Mouse (Mus musculus): ENCODE measurements around the gene St6gal1. TPM values are rescaled to one million over a fixed set of nuclear protein-coding genes. Genes with fewer than 3 reads are reported as not detected.

St6gal1 gene
- polyA plus RNA-seq, 1 experiment from 2014 or later: 40.6 TPM

DNA sequence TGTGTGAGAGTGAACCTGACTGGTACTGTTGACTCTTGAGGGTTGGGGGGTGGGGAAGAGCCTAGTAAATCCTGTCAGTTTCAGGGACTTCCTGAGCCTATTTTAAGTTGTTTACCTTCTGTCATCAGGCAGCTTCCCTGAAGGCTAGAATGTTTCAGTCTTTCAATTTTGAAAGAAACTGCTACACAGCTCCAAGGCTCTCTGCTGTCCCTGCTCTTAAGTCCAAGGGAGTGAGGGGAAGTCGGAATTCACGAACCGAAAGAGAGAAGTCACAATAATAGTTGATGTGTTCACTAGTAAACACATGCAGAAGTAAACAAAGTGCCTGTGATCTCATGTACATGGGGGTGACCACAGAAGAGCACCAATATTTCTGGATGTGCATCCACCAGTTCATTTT lies 72.2 kb downstream of the St6gal1 start:
- H3K9ac ChIP-seq: no peak overlapping the region
- no peaks in the 10 kb centered on the region for H3K27me3 ChIP-seq
- H3K4me2 ChIP-seq: no peak overlapping the region
- ATAC-seq (ENCODE audit: low read depth): no peak
- no peaks in the 10 kb centered on the region; the same call in 1 of the 2 replicates for H3K36me3 ChIP-seq
- H3K9me3 ChIP-seq: no peaks in the 10 kb centered on the region
- 92% methylated on average over 3 of the region's 3 CpGs for WGBS
- H3K4me3 ChIP-seq: no peak overlapping the region
- H3K4me1 ChIP-seq (replicated peaks): no peaks in the 10 kb centered on the region
- no peak overlapping the region for H3K27ac ChIP-seq (replicated peaks)

DNA sequence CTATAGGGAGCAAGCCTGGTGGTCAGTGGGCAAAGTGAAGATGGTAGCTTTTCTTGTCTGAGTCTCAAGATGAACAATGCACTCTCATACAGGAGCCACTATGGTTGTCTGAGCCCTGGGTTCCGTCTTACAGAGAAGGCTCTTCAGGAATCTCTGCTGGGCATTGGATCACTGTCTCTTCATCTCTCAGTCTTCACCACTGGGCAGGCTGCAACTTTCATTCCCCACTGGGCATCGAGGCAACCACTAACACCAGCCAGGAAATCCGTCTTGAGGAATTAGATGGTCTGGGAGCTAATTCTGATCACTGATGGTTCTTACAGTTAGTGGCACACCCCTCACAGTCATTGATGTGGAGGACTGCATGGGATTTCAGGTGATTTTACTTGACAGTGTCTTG lies 73.9 kb downstream of the St6gal1 start:
- no peak for ATAC-seq (ENCODE audit: low read depth)
- Histone ChIP-seq H3K27me3 (no peaks in the 10 kb centered on the region), H3K27ac (replicated peaks) (no peak overlapping the region), H3K36me3 (no peaks in the 10 kb centered on the region; the same call in 1 of the 2 replicates), H3K4me2 (no peak overlapping the region), H3K4me1 (replicated peaks) (peaks cover 7% of the 10 kb centered on the region; the same call in 1 of the 2 replicates), H3K9ac (no peak overlapping the region), H3K9me3 (no peaks in the 10 kb centered on the region), H3K4me3 (no peak overlapping the region)
- WGBS: 92% methylated on average over 3 of the region's 3 CpGs

- Histone ChIP-seq H3K4me2 (no peak overlapping the region), H3K4me1 (replicated peaks) (peaks cover 11% of the 10 kb centered on the region; the same call in 1 of the 2 replicates), H3K4me3 (no peak overlapping the region), H3K27ac (replicated peaks) (no peak overlapping the region), H3K9me3 (no peaks in the 10 kb centered on the region), H3K27me3 (no peaks in the 10 kb centered on the region), H3K9ac (no peak overlapping the region), H3K36me3 (no peaks in the 10 kb centered on the region; the same call in 1 of the 2 replicates)
- ATAC-seq (ENCODE audit: low read depth): no peak
- WGBS: 96% methylated on average over 3 of the region's 3 CpGs
These were observed 74.4 kb downstream of the St6gal1 start for GRCm38 (mm10) chr16:23298911-23299310.

- no peaks in the 10 kb centered on the region for H3K9me3 ChIP-seq
- no peak overlapping the region for H3K4me3 ChIP-seq
- no peak overlapping the region for H3K9ac ChIP-seq
- no peaks in the 10 kb centered on the region; the same call in 1 of the 2 replicates for H3K36me3 ChIP-seq
- no peak for ATAC-seq (ENCODE audit: low read depth)
- peaks cover 11% of the 10 kb centered on the region; the same call in 1 of the 2 replicates for H3K4me1 ChIP-seq (replicated peaks)
- H3K27ac ChIP-seq (replicated peaks): no peak overlapping the region
- no peaks in the 10 kb centered on the region for H3K27me3 ChIP-seq
- no peak overlapping the region for H3K4me2 ChIP-seq
- 90% methylated on average over 7 of the region's 7 CpGs for WGBS
These were observed 75.6 kb downstream of the St6gal1 start for GRCm38 (mm10) chr16:23299904-23300740.

DNA sequence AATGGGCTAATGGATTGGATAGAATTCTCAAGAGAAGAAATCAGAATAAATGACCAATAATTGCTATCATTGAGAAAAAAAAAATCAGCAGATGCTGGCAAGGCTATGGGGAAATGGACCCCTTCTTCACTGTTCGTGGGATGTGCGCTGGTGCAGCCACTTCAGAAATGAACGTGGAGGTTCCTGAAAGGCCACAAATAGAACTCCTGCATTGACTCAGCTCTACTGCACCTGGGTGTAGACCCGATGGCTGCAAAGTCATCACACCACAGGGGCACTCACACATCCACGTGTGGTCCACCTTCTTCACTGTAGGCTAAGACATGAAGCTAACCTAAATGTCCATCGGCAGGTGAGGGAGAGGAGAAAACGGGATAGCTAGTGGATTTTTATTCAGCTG lies 77.2 kb downstream of the St6gal1 start:
- H3K36me3 ChIP-seq: no peaks in the 10 kb centered on the region; the same call in 1 of the 2 replicates
- H3K4me3 ChIP-seq: no peak overlapping the region
- peaks cover 20% of the 10 kb centered on the region for H3K4me1 ChIP-seq (replicated peaks)
- H3K27me3 ChIP-seq: no peaks in the 10 kb centered on the region
- no peak overlapping the region for H3K4me2 ChIP-seq
- no peak overlapping the region for H3K9ac ChIP-seq
- H3K27ac ChIP-seq (replicated peaks): no peak overlapping the region
- no peak for ATAC-seq (ENCODE audit: low read depth)
- WGBS: 87% methylated on average over 7 of the region's 7 CpGs
- no peaks in the 10 kb centered on the region for H3K9me3 ChIP-seq

GRCm38 (mm10) chr16:23305830-23306623 lies 81.5 kb downstream of the St6gal1 start:
- peak overlapping the region; percentile 33; the same call in 1 of the 2 replicates for H3K27ac ChIP-seq (replicated peaks)
- peak; percentile 63; the same call in 1 of the 2 replicates for ATAC-seq (ENCODE audit: low read depth)

DNA sequence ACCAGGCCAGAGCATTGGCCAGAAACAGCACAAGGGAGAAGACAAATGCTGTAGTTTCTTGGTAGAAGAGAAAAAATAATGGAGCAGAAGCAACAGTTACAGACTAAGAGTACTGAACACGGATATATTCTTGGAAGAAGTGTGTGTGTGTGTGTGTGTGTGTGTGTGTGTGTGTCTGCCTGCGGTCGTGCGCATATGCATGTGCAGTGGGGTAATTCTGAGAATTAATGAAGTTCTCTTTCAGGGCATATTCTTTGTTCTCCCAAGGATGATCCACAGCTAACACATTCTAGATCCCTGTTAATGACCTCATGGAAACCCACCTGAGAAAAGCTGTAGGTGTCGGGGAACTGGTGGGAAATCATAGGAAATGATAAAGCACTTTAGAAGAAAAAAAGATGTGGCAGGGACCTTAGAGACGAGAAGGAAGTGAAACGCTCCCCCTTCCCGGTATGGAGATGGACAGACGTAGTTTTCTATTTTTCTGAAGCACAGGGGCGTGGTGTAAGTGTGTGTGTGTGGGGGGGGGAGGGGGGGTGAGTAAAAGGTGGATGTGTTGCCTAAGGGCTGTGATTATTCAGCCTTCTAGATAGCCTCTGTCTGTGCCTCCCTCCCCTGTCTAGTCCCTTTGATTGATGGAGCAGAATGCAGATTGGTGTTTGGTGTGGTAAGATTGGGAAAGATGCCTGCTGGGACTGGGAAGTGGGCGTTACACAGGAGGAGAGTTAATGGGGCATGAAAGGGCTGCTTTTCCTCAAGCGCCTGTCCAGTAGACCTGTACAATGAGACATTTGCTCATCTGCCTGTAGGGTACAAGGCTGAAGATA lies 82.8 kb downstream of the St6gal1 start:
- Histone ChIP-seq H3K27me3 (no peaks in the 10 kb centered on the region), H3K4me2 (no peak overlapping the region), H3K36me3 (no peaks in the 10 kb centered on the region), H3K4me1 (replicated peaks) (peaks cover 43% of the 10 kb centered on the region), H3K27ac (replicated peaks) (0 out of 2 replicates have a peak overlapping the region, but pooled peaks have one; percentile 28), H3K4me3 (no peak overlapping the region), H3K9me3 (no peaks in the 10 kb centered on the region), H3K9ac (no peak overlapping the region)
- 38% methylated on average over 12 of the region's 12 CpGs for WGBS
- peak; percentile 54 for ATAC-seq (ENCODE audit: low read depth)

More at GRCm38 (mm10) chr16:23305830-23306623, 81.5 kb downstream of the St6gal1 start:
- no peak overlapping the region for H3K4me2 ChIP-seq
- no peaks in the 10 kb centered on the region for H3K36me3 ChIP-seq
- H3K9me3 ChIP-seq: no peaks in the 10 kb centered on the region
- no peaks in the 10 kb centered on the region for H3K27me3 ChIP-seq
- peaks cover 43% of the 10 kb centered on the region for H3K4me1 ChIP-seq (replicated peaks)
- no peak overlapping the region for H3K9ac ChIP-seq
- WGBS: 63% methylated on average over 10 of the region's 10 CpGs
- no peak overlapping the region for H3K4me3 ChIP-seq

DNA sequence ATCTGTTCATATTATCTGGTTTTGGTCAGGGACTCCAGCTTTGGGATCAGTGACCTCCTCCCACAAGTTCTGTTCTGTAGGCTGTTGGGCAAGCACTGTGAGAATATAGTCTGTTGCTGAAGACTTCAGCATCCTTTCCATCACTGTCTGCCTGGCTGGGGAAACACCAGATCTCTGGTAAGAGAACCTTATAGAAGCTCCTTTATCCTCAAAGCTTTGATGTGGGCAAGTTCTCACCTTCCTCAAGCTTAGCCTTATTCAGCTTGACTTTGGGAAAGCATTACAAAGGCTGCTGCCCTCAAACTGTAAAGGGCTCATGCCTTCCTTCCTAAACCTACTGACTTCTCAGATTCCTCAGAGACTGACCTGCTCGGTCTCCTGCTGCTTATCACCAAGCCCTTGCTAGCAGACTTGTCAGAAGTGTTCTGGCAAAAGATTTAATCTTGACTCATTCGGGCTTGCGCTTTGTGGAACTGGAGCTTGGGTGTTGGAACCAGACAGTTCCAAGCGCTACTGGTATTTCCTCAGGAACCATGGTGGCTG lies 83.5 kb downstream of the St6gal1 start:
- Histone ChIP-seq H3K4me1 (replicated peaks) (peaks cover 40% of the 10 kb centered on the region), H3K27ac (replicated peaks) (0 out of 2 replicates have a peak overlapping the region, but pooled peaks have one; percentile 38), H3K4me2 (no peak overlapping the region), H3K36me3 (no peaks in the 10 kb centered on the region), H3K27me3 (no peaks in the 10 kb centered on the region), H3K4me3 (no peak overlapping the region), H3K9ac (no peak overlapping the region), H3K9me3 (no peaks in the 10 kb centered on the region)
- WGBS: 70% methylated on average over 4 of the region's 4 CpGs
- ATAC-seq (ENCODE audit: low read depth): no peak

DNA sequence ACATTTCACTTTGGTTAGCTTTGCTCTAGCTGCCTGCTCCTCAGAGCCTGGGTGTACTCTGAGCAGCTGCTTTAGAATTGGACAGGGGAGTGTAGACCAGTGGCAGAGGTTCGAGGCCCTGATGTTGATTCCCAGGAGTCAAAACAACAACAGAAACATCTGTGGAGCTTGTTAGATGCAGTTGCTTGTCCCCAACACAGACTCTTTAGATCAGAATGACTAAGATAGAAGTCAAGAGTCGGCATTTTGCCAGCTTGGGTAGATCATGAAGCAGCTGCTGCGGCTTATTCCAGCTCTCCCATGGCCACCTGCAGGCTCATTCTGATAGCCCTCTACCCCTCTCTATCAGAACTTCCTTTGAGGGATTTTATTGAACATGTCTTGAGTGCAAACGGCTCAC lies 84.5 kb downstream of the St6gal1 start:
- WGBS: 79% methylated on average over 4 of the region's 4 CpGs
- no peaks in the 10 kb centered on the region for H3K9me3 ChIP-seq
- no peaks in the 10 kb centered on the region for H3K36me3 ChIP-seq
- peaks cover 32% of the 10 kb centered on the region for H3K4me1 ChIP-seq (replicated peaks)
- no peak overlapping the region for H3K4me2 ChIP-seq
- ATAC-seq (ENCODE audit: low read depth): no peak
- H3K27me3 ChIP-seq: no peaks in the 10 kb centered on the region
- no peak overlapping the region for H3K4me3 ChIP-seq
- no peak overlapping the region for H3K27ac ChIP-seq (replicated peaks)
- no peak overlapping the region for H3K9ac ChIP-seq

GRCm38 (mm10) chr16:23312604-23313003 lies 88.1 kb downstream of the St6gal1 start:
- 94% methylated on average over 9 of the region's 9 CpGs for WGBS
- Histone ChIP-seq H3K9ac (no peak overlapping the region), H3K27ac (replicated peaks) (no peak overlapping the region), H3K4me2 (no peak overlapping the region), H3K4me1 (replicated peaks) (peaks cover 21% of the 10 kb centered on the region), H3K4me3 (no peak overlapping the region), H3K9me3 (no peaks in the 10 kb centered on the region), H3K36me3 (peaks cover 3% of the 10 kb centered on the region; the same call in 1 of the 2 replicates), H3K27me3 (no peaks in the 10 kb centered on the region)
- no peak for ATAC-seq (ENCODE audit: low read depth)

- ATAC-seq (ENCODE audit: low read depth): no peak
- peaks cover 6% of the 10 kb centered on the region; the same call in 1 of the 2 replicates for H3K4me1 ChIP-seq (replicated peaks)
- 25% methylated on average over 7 of the region's 7 CpGs for WGBS
- no peak overlapping the region for H3K4me2 ChIP-seq
- peaks cover 22% of the 10 kb centered on the region for H3K36me3 ChIP-seq
- H3K27me3 ChIP-seq: no peaks in the 10 kb centered on the region
- no peaks in the 10 kb centered on the region for H3K9me3 ChIP-seq
- H3K4me3 ChIP-seq: no peak overlapping the region
- H3K27ac ChIP-seq (replicated peaks): no peak overlapping the region
- H3K9ac ChIP-seq: no peak overlapping the region
These were observed 90.2 kb downstream of the St6gal1 start for GRCm38 (mm10) chr16:23314790-23315189.
